Mouse (Mus musculus) intestine, embryonic 16.5 days (tissue): Measurements from ENCODE around the gene Tram2. TPM values are rescaled to one million over a fixed set of nuclear protein-coding genes. Genes with fewer than 3 reads are reported as not detected.

Experiments used
- ATAC-seq: fragments of 200-750 bp; cut with Nextera tagmentation; 2 replicates; pipeline ENCODE4 v1.8.0; 2017; ENCODE audit warnings: moderate TSS enrichment, moderate library complexity
- H3K27ac ChIP-seq: fragments of 300-500 bp; sonication (generic); 2 replicates; pipeline ENCODE4 v1.5.1; 2014; ENCODE audit warnings: mild to moderate bottlenecking, low read length
- H3K27me3 ChIP-seq: fragments of 300-500 bp; sonication (generic); replicated peaks from 2 replicates; pipeline ENCODE4 v1.6.1; 2014; ENCODE audit warnings: low read length, control low read depth, mixed read lengths; ENCODE audit not compliant: control insufficient read depth, insufficient read depth
- H3K36me3 ChIP-seq: fragments of 300-500 bp; sonication (generic); 2 replicates; pipeline ENCODE4 v1.6.1; 2014; ENCODE audit warnings: low read length, control low read depth; ENCODE audit not compliant: control insufficient read depth, insufficient read depth
- H3K4me1 ChIP-seq: fragments of 300-500 bp; sonication (generic); 2 replicates; pipeline ENCODE4 v1.6.1; 2014; ENCODE audit warnings: low read length, control low read depth, mixed read lengths; ENCODE audit not compliant: control insufficient read depth, insufficient read depth
- H3K4me2 ChIP-seq: fragments of 300-500 bp; sonication (generic); 2 replicates; pipeline ENCODE4 v1.6.1; 2014; ENCODE audit warnings: low read depth, low read length, control low read depth
- H3K4me3 ChIP-seq: fragments of 300-500 bp; sonication (generic); 2 replicates; pipeline ENCODE4 v1.5.1; 2014; ENCODE audit warnings: mild to moderate bottlenecking, low read length
- H3K9ac ChIP-seq: fragments of 300-500 bp; sonication (generic); 2 replicates; pipeline ENCODE4 v1.6.1; 2014; ENCODE audit warnings: low read depth, low read length
- H3K9me3 ChIP-seq: fragments of 300-500 bp; sonication (generic); 2 replicates; pipeline ENCODE4 v1.6.1; 2016; ENCODE audit warnings: low read length, control low read depth; ENCODE audit not compliant: control insufficient read depth
- WGBS: fragments of 180-500 bp; shearing (Covaris S2); extraction: QIAGEN DNeasy Blood & Tissue Kit; methylation state at CpG from one replicate; pipeline ENCODE4 v1.1.7; 2014; 5-methylcytosine and 5-hydroxymethylcytosine counted together
- polyA plus RNA-seq: library from polyadenylated mRNA; unstranded; fragments of >200 nt; fragmentation: Nextera tagmentation; extraction: Ambion mirVana; gene quantifications from 2 replicates; pipeline ENCODE4 v1.2.1, GENCODE M21; 2015

Gene Tram2
- polyA plus RNA-seq, 1 experiment from 2014 or later, result 5.3 TPM

GRCm38 (mm10) chr1:21007941-21008701, 70.9 kb downstream of the Tram2 start:
- H3K27ac ChIP-seq, result no peak overlapping the region
- no peak for ATAC-seq
- no peaks in the 10 kb centered on the region for H3K4me1 ChIP-seq
- H3K9me3 ChIP-seq, result no peaks in the 10 kb centered on the region
- no peaks in the 10 kb centered on the region for H3K27me3 ChIP-seq
- H3K36me3 ChIP-seq, result peaks cover 3% of the 10 kb centered on the region; the same call in 1 of the 2 replicates
- no peak overlapping the region for H3K4me3 ChIP-seq
- no peak overlapping the region for H3K9ac ChIP-seq
- WGBS, result 60% methylated on average over 7 of the region's 7 CpGs
- H3K4me2 ChIP-seq, result no peak overlapping the region

- 78% methylated on average over 5 of the region's 5 CpGs for WGBS
- Histone ChIP-seq H3K9me3 (no peaks in the 10 kb centered on the region), H3K4me2 (no peak overlapping the region), H3K27me3 (no peaks in the 10 kb centered on the region), H3K9ac (no peak overlapping the region), H3K27ac (no peak overlapping the region), H3K36me3 (peaks cover 6% of the 10 kb centered on the region; the same call in 1 of the 2 replicates), H3K4me1 (no peaks in the 10 kb centered on the region), H3K4me3 (no peak overlapping the region)
- no peak for ATAC-seq
Measured at GRCm38 (mm10) chr1:21006775-21007174, 72.3 kb downstream of the Tram2 start.

GRCm38 (mm10) chr1:21004596-21004995, 74.4 kb downstream of the Tram2 start:
- Histone ChIP-seq H3K27me3 (no peaks in the 10 kb centered on the region), H3K36me3 (peaks cover 6% of the 10 kb centered on the region; the same call in 1 of the 2 replicates), H3K27ac (no peak overlapping the region), H3K9me3 (no peaks in the 10 kb centered on the region), H3K9ac (no peak overlapping the region), H3K4me1 (no peaks in the 10 kb centered on the region), H3K4me2 (no peak overlapping the region), H3K4me3 (no peak overlapping the region)
- ATAC-seq, result no peak
- 82% methylated on average over 8 of the region's 8 CpGs for WGBS

GRCm38 (mm10) chr1:21002246-21003142, 76.5 kb downstream of the Tram2 start:
- ATAC-seq, result no peak
- Histone ChIP-seq H3K27ac (no peak overlapping the region), H3K4me2 (no peak overlapping the region), H3K27me3 (no peaks in the 10 kb centered on the region), H3K9me3 (no peaks in the 10 kb centered on the region), H3K4me1 (no peaks in the 10 kb centered on the region; the same call in 1 of the 2 replicates), H3K36me3 (peaks cover 6% of the 10 kb centered on the region; the same call in 1 of the 2 replicates), H3K4me3 (no peak overlapping the region), H3K9ac (no peak overlapping the region)
- 87% methylated on average over 14 of the region's 14 CpGs for WGBS

DNA sequence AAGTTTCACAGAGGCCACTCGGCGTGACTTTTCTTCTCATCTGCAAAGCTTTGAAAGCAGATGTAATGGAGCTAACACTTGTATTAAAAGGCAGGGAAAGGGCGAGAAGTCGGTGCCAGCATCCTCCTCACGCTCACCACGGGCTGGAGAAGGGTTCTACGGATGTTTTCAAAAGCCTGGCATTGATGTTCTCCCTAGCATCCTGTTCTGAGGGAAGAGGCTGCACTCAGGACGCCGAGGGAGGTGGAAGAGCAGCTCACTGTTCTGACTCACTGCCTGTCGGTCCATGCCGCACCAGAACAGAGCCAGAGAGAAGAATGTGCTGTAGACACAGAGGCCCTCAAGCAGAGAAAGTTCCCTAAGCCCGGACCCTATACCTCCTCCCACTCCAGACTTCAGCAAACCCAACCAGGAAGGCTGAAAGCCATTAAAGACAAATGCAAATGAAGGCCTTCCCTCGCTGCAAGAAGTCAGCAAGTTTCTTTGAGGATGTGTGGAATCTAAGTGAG, 81.1 kb downstream of the Tram2 start:
- Histone ChIP-seq H3K36me3 (peaks cover 3% of the 10 kb centered on the region; the same call in 1 of the 2 replicates), H3K27me3 (no peaks in the 10 kb centered on the region), H3K4me2 (no peak overlapping the region), H3K9me3 (no peaks in the 10 kb centered on the region), H3K4me1 (no peaks in the 10 kb centered on the region; the same call in 1 of the 2 replicates), H3K27ac (no peak overlapping the region), H3K9ac (no peak overlapping the region), H3K4me3 (no peak overlapping the region)
- 64% methylated on average over 13 of the region's 13 CpGs for WGBS
- no peak for ATAC-seq

- Histone ChIP-seq H3K36me3 (no peaks in the 10 kb centered on the region), H3K27ac (no peak overlapping the region), H3K9ac (no peak overlapping the region), H3K27me3 (no peaks in the 10 kb centered on the region), H3K4me3 (no peak overlapping the region), H3K4me2 (no peak overlapping the region), H3K9me3 (no peaks in the 10 kb centered on the region), H3K4me1 (no peaks in the 10 kb centered on the region; the same call in 1 of the 2 replicates)
- 72% methylated on average over 2 of the region's 2 CpGs for WGBS
- ATAC-seq, result peak; percentile 26; the same call in 1 of the 2 replicates
Measured at GRCm38 (mm10) chr1:20997328-20997689, 81.7 kb downstream of the Tram2 start.

DNA sequence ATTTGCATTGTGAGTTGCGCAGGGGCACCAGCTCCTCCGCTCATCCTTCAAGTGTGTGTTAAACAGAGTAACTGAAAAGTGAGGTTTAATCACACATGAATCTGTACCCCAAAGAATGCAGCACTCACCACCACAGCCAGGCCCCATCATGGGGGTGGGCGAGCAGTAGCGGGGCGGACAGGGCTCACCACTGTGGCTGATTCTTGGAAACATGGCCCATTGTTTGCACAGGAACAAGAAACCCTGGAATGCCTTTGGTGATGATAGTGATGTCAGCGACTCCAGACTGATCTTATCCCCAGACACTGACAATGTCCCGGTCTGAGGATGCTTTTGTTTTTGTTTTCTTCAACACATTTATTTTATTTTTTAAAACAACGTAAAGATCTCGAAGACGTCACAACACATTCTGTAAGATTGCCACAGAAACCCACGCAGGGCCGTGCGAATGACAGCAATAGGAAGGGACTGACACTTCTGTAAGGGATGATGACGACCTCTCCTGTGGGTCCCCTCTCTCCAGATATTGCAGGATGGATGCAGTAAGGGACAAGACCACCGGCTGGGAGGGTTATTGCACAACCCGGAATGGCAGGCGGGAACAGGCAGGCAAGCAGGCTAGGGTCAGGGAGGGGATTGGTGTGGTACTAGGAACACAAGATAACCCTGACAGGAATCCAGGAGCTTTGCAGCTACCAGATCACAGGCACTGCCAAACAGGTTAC, 82.3 kb downstream of the Tram2 start:
- no peak overlapping the region for H3K4me3 ChIP-seq
- no peaks in the 10 kb centered on the region for H3K9me3 ChIP-seq
- no peak overlapping the region for H3K9ac ChIP-seq
- 63% methylated on average over 17 of the region's 17 CpGs for WGBS
- no peaks in the 10 kb centered on the region for H3K27me3 ChIP-seq
- H3K36me3 ChIP-seq, result no peaks in the 10 kb centered on the region
- H3K27ac ChIP-seq, result no peak overlapping the region
- H3K4me2 ChIP-seq, result no peak overlapping the region
- H3K4me1 ChIP-seq, result no peaks in the 10 kb centered on the region; the same call in 1 of the 2 replicates
- ATAC-seq, result no peak

- no peak overlapping the region for H3K9ac ChIP-seq
- H3K27ac ChIP-seq, result no peak overlapping the region
- no peaks in the 10 kb centered on the region for H3K9me3 ChIP-seq
- no peak for ATAC-seq
- H3K4me1 ChIP-seq, result no peaks in the 10 kb centered on the region; the same call in 1 of the 2 replicates
- H3K27me3 ChIP-seq, result no peaks in the 10 kb centered on the region
- no peak overlapping the region for H3K4me2 ChIP-seq
- H3K36me3 ChIP-seq, result no peaks in the 10 kb centered on the region
- WGBS, result 73% methylated on average over 7 of the region's 7 CpGs
- H3K4me3 ChIP-seq, result no peak overlapping the region
Measured at GRCm38 (mm10) chr1:20995331-20995986, 83.6 kb downstream of the Tram2 start.
